Mouse (Mus musculus): ENCODE measurements around the gene Slc30a9. TPM values are rescaled to one million over a fixed set of nuclear protein-coding genes. Genes with fewer than 3 reads are reported as not detected.

Slc30a9 gene
- polyA plus RNA-seq, 1 experiment = 29.9 TPM

GRCm38 (mm10) chr5:67269309-67269708 lies 37.4 kb upstream of the Slc30a9 start:
- Histone ChIP-seq H3K27me3 (ENCODE audit: control insufficient read depth, insufficient read depth, low read length) (no peaks in the 10 kb centered on the region), H3K4me1 (replicated peaks; ENCODE audit: control insufficient read depth, insufficient read depth, low read length) (no peaks in the 10 kb centered on the region), H3K4me3 (ENCODE audit: control insufficient read depth, insufficient read depth, low read length) (no peak overlapping the region), H3K36me3 (ENCODE audit: control insufficient read depth, insufficient read depth, low read length) (peaks cover 33% of the 10 kb centered on the region), H3K27ac (ENCODE audit: control insufficient read depth, insufficient read depth, low read length) (no peak overlapping the region)
- no peak for DNase-seq
- TF ChIP-seq POLR2A (IDR thresholded peaks at IDR 0.05; ENCODE audit: control insufficient read depth, extremely low read depth, insufficient read depth, low read length, poor library complexity) (no peak), CTCF (IDR thresholded peaks at IDR 0.05; ENCODE audit: borderline replicate concordance, control insufficient read depth, extremely low read depth, insufficient read depth, low read length, poor library complexity) (no peak)
- WGBS = 97% methylated on average over 8 of the region's 8 CpGs

GRCm38 (mm10) chr5:67279407-67279806 lies 27.3 kb upstream of the Slc30a9 start:
- Histone ChIP-seq H3K36me3 (ENCODE audit: control insufficient read depth, insufficient read depth, low read length) (peaks cover 7% of the 10 kb centered on the region), H3K27ac (ENCODE audit: control insufficient read depth, insufficient read depth, low read length) (no peak overlapping the region), H3K4me1 (replicated peaks; ENCODE audit: control insufficient read depth, insufficient read depth, low read length) (no peaks in the 10 kb centered on the region), H3K27me3 (ENCODE audit: control insufficient read depth, insufficient read depth, low read length) (no peaks in the 10 kb centered on the region), H3K4me3 (ENCODE audit: control insufficient read depth, insufficient read depth, low read length) (no peak overlapping the region)
- TF ChIP-seq POLR2A (IDR thresholded peaks at IDR 0.05; ENCODE audit: control insufficient read depth, extremely low read depth, insufficient read depth, low read length, poor library complexity) (no peak), CTCF (IDR thresholded peaks at IDR 0.05; ENCODE audit: borderline replicate concordance, control insufficient read depth, extremely low read depth, insufficient read depth, low read length, poor library complexity) (no peak)
- DNase-seq = no peak
- 98% methylated on average over 9 of the region's 9 CpGs for WGBS

- Histone ChIP-seq H3K27ac (ENCODE audit: control insufficient read depth, insufficient read depth, low read length) (no peak overlapping the region), H3K4me1 (replicated peaks; ENCODE audit: control insufficient read depth, insufficient read depth, low read length) (no peaks in the 10 kb centered on the region), H3K4me3 (ENCODE audit: control insufficient read depth, insufficient read depth, low read length) (no peak overlapping the region), H3K36me3 (ENCODE audit: control insufficient read depth, insufficient read depth, low read length) (peaks cover 11% of the 10 kb centered on the region), H3K27me3 (ENCODE audit: control insufficient read depth, insufficient read depth, low read length) (no peaks in the 10 kb centered on the region)
- WGBS = 98% methylated on average over 4 of the region's 4 CpGs
- no peak for TF ChIP-seq POLR2A (IDR thresholded peaks at IDR 0.05; ENCODE audit: control insufficient read depth, extremely low read depth, insufficient read depth, low read length, poor library complexity)
- TF ChIP-seq CTCF (IDR thresholded peaks at IDR 0.05; ENCODE audit: borderline replicate concordance, control insufficient read depth, extremely low read depth, insufficient read depth, low read length, poor library complexity) = no peak
- no peak for DNase-seq
These were observed 26.9 kb upstream of the Slc30a9 start for GRCm38 (mm10) chr5:67279840-67280239.

- TF ChIP-seq POLR2A (IDR thresholded peaks at IDR 0.05; ENCODE audit: control insufficient read depth, extremely low read depth, insufficient read depth, low read length, poor library complexity) (no peak), CTCF (IDR thresholded peaks at IDR 0.05; ENCODE audit: borderline replicate concordance, control insufficient read depth, extremely low read depth, insufficient read depth, low read length, poor library complexity) (no peak)
- no peak overlapping the region for H3K4me3 ChIP-seq (ENCODE audit: control insufficient read depth, insufficient read depth, low read length)
- H3K36me3 ChIP-seq (ENCODE audit: control insufficient read depth, insufficient read depth, low read length) = peaks cover 17% of the 10 kb centered on the region
- WGBS = 98% methylated on average over 4 of the region's 4 CpGs
- no peak for DNase-seq
- no peaks in the 10 kb centered on the region for H3K27me3 ChIP-seq (ENCODE audit: control insufficient read depth, insufficient read depth, low read length)
- no peak overlapping the region for H3K27ac ChIP-seq (ENCODE audit: control insufficient read depth, insufficient read depth, low read length)
- no peaks in the 10 kb centered on the region for H3K4me1 ChIP-seq (replicated peaks; ENCODE audit: control insufficient read depth, insufficient read depth, low read length)
These were observed 26.4 kb upstream of the Slc30a9 start for GRCm38 (mm10) chr5:67280400-67280799.

GRCm38 (mm10) chr5:67295029-67295428 lies 11.7 kb upstream of the Slc30a9 start:
- H3K27me3 ChIP-seq (ENCODE audit: control insufficient read depth, insufficient read depth, low read length) = no peaks in the 10 kb centered on the region
- 93% methylated on average over 3 of the region's 3 CpGs for WGBS
- TF ChIP-seq POLR2A (IDR thresholded peaks at IDR 0.05; ENCODE audit: control insufficient read depth, extremely low read depth, insufficient read depth, low read length, poor library complexity) (no peak), CTCF (IDR thresholded peaks at IDR 0.05; ENCODE audit: borderline replicate concordance, control insufficient read depth, extremely low read depth, insufficient read depth, low read length, poor library complexity) (no peak)
- H3K4me1 ChIP-seq (replicated peaks; ENCODE audit: control insufficient read depth, insufficient read depth, low read length) = peaks cover 3% of the 10 kb centered on the region
- no peak overlapping the region for H3K4me3 ChIP-seq (ENCODE audit: control insufficient read depth, insufficient read depth, low read length)
- DNase-seq = no peak
- no peak overlapping the region for H3K27ac ChIP-seq (ENCODE audit: control insufficient read depth, insufficient read depth, low read length)
- no peaks in the 10 kb centered on the region for H3K36me3 ChIP-seq (ENCODE audit: control insufficient read depth, insufficient read depth, low read length)

GRCm38 (mm10) chr5:67295682-67296081 lies 11.1 kb upstream of the Slc30a9 start:
- no peak overlapping the region for H3K27ac ChIP-seq (ENCODE audit: control insufficient read depth, insufficient read depth, low read length)
- peaks cover 8% of the 10 kb centered on the region for H3K4me1 ChIP-seq (replicated peaks; ENCODE audit: control insufficient read depth, insufficient read depth, low read length)
- H3K4me3 ChIP-seq (ENCODE audit: control insufficient read depth, insufficient read depth, low read length) = no peak overlapping the region
- H3K27me3 ChIP-seq (ENCODE audit: control insufficient read depth, insufficient read depth, low read length) = no peaks in the 10 kb centered on the region
- H3K36me3 ChIP-seq (ENCODE audit: control insufficient read depth, insufficient read depth, low read length) = no peaks in the 10 kb centered on the region
- DNase-seq = no peak
- 95% methylated on average over 6 of the region's 6 CpGs for WGBS
- TF ChIP-seq CTCF (IDR thresholded peaks at IDR 0.05; ENCODE audit: borderline replicate concordance, control insufficient read depth, extremely low read depth, insufficient read depth, low read length, poor library complexity) (no peak), POLR2A (IDR thresholded peaks at IDR 0.05; ENCODE audit: control insufficient read depth, extremely low read depth, insufficient read depth, low read length, poor library complexity) (no peak)

- no peak overlapping the region for H3K4me3 ChIP-seq (ENCODE audit: control insufficient read depth, insufficient read depth, low read length)
- H3K27ac ChIP-seq (ENCODE audit: control insufficient read depth, insufficient read depth, low read length) = no peak overlapping the region
- 96% methylated on average over 1 of the region's 1 CpGs for WGBS
- TF ChIP-seq POLR2A (IDR thresholded peaks at IDR 0.05; ENCODE audit: control insufficient read depth, extremely low read depth, insufficient read depth, low read length, poor library complexity) = no peak
- no peaks in the 10 kb centered on the region for H3K27me3 ChIP-seq (ENCODE audit: control insufficient read depth, insufficient read depth, low read length)
- DNase-seq = no peak
- peaks cover 8% of the 10 kb centered on the region for H3K4me1 ChIP-seq (replicated peaks; ENCODE audit: control insufficient read depth, insufficient read depth, low read length)
- H3K36me3 ChIP-seq (ENCODE audit: control insufficient read depth, insufficient read depth, low read length) = no peaks in the 10 kb centered on the region
These were observed 10.6 kb upstream of the Slc30a9 start for GRCm38 (mm10) chr5:67296171-67296570.

Measured in thymus, adult 2 months (tissue).